Mouse (Mus musculus) midbrain, embryonic 16.5 days (tissue): ENCODE measurements at regions not wholly inside any gene's neighbourhood (a gene's known extent, or its start where the extent isn't known, plus 50 kb on each side); places are given as distances from the start of the nearest gene placed in this dataset.
A peak's percentile ranks its signal among the peaks of the same experiment; 100 is the strongest.

Experiments
- ATAC-seq: fragments of 200-750 bp; cut with Nextera tagmentation; 2 replicates; pipeline ENCODE4 v1.8.0; 2017; ENCODE audit warnings: moderate TSS enrichment
- H3K27ac ChIP-seq: fragments of 300-500 bp; sonication (generic); 2 replicates; pipeline ENCODE4 v1.5.1; 2014; ENCODE audit warnings: mild to moderate bottlenecking, low read length, mixed read lengths
- H3K27me3 ChIP-seq: fragments of 300-500 bp; sonication (generic); 2 replicates; pipeline ENCODE4 v1.6.1; 2014; ENCODE audit warnings: low read depth, low read length, mixed read lengths; ENCODE audit not compliant: control insufficient read depth, insufficient read depth
- H3K36me3 ChIP-seq: fragments of 300-500 bp; sonication (generic); 2 replicates; pipeline ENCODE4 v1.6.1; 2014; ENCODE audit warnings: mild to moderate bottlenecking, low read length, moderate library complexity, mixed read lengths; ENCODE audit not compliant: control insufficient read depth, insufficient read depth
- H3K4me1 ChIP-seq: fragments of 300-500 bp; sonication (generic); 2 replicates; pipeline ENCODE4 v1.6.1; 2014; ENCODE audit warnings: mild to moderate bottlenecking, low read length, mixed read lengths; ENCODE audit not compliant: control insufficient read depth, insufficient read depth
- H3K4me2 ChIP-seq: fragments of 300-500 bp; sonication (generic); 2 replicates; pipeline ENCODE4 v1.6.1; 2014; ENCODE audit warnings: mild to moderate bottlenecking, low read length, mixed read lengths
- H3K4me3 ChIP-seq: fragments of 300-500 bp; sonication (generic); 2 replicates; pipeline ENCODE4 v1.5.1; 2014; ENCODE audit warnings: low read depth, mild to moderate bottlenecking, low read length, moderate library complexity, mixed read lengths
- H3K9ac ChIP-seq: fragments of 300-500 bp; sonication (generic); 2 replicates; pipeline ENCODE4 v1.6.1; 2014; ENCODE audit warnings: low read depth, low read length, mixed read lengths
- H3K9me3 ChIP-seq: fragments of 300-500 bp; sonication (generic); replicated peaks from 2 replicates; pipeline ENCODE4 v1.6.1; 2014; ENCODE audit warnings: mild to moderate bottlenecking, low read length, mixed read lengths; ENCODE audit not compliant: control insufficient read depth, poor library complexity, severe bottlenecking
- WGBS: fragments of 180-500 bp; shearing (Covaris S2); extraction: QIAGEN DNeasy Blood & Tissue Kit; methylation state at CpG from one replicate; pipeline ENCODE4 v1.1.7; 2014; 5-methylcytosine and 5-hydroxymethylcytosine counted together

DNA sequence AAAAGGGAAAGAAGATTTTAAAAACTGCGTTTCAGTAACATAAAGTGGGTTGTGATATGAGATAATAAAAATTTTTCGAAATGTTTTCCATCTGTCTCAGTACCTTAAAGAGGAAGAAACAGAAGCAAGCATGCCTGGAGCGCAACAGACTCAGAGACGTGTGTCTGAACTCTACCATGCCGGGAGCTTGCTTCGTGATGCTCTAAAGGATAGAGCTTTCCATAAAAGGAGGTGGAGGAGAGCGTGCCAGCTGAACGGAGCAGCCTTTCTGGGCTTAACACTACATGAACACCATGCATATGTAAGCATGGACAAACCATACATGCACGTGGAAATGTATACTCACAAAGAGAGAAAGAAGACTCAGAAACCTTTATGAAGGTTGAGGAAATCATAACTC lies 387.5 kb upstream of the Slc7a11 start:
- H3K36me3 ChIP-seq, result no peaks in the 10 kb centered on the region
- no peak overlapping the region for H3K4me2 ChIP-seq
- 72% methylated on average over 9 of the region's 9 CpGs for WGBS
- H3K9me3 ChIP-seq, result no peaks in the 10 kb centered on the region
- H3K4me1 ChIP-seq, result peaks cover 8% of the 10 kb centered on the region
- H3K27me3 ChIP-seq, result no peaks in the 10 kb centered on the region
- no peak overlapping the region for H3K9ac ChIP-seq
- H3K4me3 ChIP-seq, result no peak overlapping the region
- ATAC-seq, result 0 out of 2 replicates have a peak, but pooled peaks have one; percentile 37
- H3K27ac ChIP-seq, result no peak overlapping the region

GRCm38 (mm10) chr3:50842216-50842615 lies 382.0 kb upstream of the Noct start:
- no peak overlapping the region for H3K27ac ChIP-seq
- H3K4me2 ChIP-seq, result no peak overlapping the region
- no peaks in the 10 kb centered on the region for H3K36me3 ChIP-seq
- H3K27me3 ChIP-seq, result no peaks in the 10 kb centered on the region
- H3K9ac ChIP-seq, result no peak overlapping the region
- H3K4me1 ChIP-seq, result no peaks in the 10 kb centered on the region; the same call in 1 of the 2 replicates
- no peak overlapping the region for H3K4me3 ChIP-seq
- ATAC-seq, result no peak
- WGBS, result 86% methylated on average over 4 of the region's 4 CpGs
- no peaks in the 10 kb centered on the region for H3K9me3 ChIP-seq

DNA sequence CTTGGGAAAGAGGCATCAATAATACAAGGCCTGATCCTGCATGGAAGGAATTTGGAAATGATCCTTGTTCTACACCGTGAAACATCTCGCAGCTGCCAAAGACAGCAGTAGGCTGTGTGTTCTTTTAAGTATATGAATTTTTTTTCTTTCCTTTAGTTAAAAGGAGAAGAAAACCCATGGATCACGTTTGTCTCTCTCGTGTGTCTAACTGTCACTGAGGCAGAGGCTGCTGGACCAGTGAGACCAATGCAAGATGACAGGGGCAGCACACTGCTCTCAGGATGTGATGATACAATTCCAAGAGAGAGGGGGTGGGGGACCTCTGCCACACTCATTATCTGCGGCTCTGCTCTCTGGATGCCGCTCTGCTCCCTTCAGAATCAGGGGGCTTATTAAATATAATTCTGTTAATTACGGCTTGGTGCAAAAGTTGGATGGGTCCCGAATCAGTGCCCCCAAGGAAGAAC lies 379.4 kb upstream of the Noct start:
- H3K4me2 ChIP-seq, result no peak overlapping the region
- WGBS, result 25% methylated on average over 8 of the region's 8 CpGs
- peak; percentile 87 for ATAC-seq

GRCm38 (mm10) chr3:50845311-50845710 lies 378.9 kb upstream of the Noct start:
- H3K9me3 ChIP-seq, result no peaks in the 10 kb centered on the region; the same call in 1 of the 2 replicates
- H3K9ac ChIP-seq, result no peak overlapping the region
- no peaks in the 10 kb centered on the region for H3K36me3 ChIP-seq
- ATAC-seq, result peak; percentile 26; the same call in 1 of the 2 replicates
- H3K27me3 ChIP-seq, result no peaks in the 10 kb centered on the region
- no peaks in the 10 kb centered on the region; the same call in 1 of the 2 replicates for H3K4me1 ChIP-seq
- no peak overlapping the region for H3K4me3 ChIP-seq
- H3K4me2 ChIP-seq, result no peak overlapping the region
- no peak overlapping the region for H3K27ac ChIP-seq
- 13% methylated on average over 2 of the region's 2 CpGs for WGBS

More for the DNA sequence above, 379.4 kb upstream of the Noct start:
- Histone ChIP-seq H3K9ac (no peak overlapping the region), H3K9me3 (no peaks in the 10 kb centered on the region; the same call in 1 of the 2 replicates), H3K4me1 (no peaks in the 10 kb centered on the region; the same call in 1 of the 2 replicates), H3K36me3 (no peaks in the 10 kb centered on the region), H3K4me3 (no peak overlapping the region), H3K27ac (no peak overlapping the region), H3K27me3 (no peaks in the 10 kb centered on the region)

DNA sequence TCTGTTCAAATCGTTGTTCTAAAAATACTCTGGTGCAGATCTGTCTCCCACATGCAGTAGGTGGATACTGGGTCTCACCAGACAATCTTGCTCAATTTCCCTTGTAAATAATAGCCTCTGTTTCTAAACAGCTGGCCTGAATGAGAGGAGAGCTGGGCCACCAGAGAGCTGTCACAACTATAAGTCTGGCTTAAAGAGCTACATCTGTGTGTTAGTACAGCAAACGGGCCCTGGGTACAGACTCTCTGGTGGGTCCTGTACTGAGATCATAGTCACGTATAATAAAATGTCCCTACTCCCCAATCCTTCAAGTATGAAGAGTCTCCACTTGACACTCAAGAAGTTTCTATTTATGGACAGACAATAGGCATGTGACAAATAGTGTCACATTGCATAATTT lies 375.7 kb upstream of the Noct start:
- Histone ChIP-seq H3K9me3 (no peaks in the 10 kb centered on the region; the same call in 1 of the 2 replicates), H3K4me3 (no peak overlapping the region), H3K9ac (no peak overlapping the region), H3K27me3 (no peaks in the 10 kb centered on the region), H3K4me2 (no peak overlapping the region), H3K4me1 (no peaks in the 10 kb centered on the region; the same call in 1 of the 2 replicates), H3K36me3 (no peaks in the 10 kb centered on the region), H3K27ac (no peak overlapping the region)
- ATAC-seq, result no peak
- 79% methylated on average over 3 of the region's 3 CpGs for WGBS

- ATAC-seq, result no peak
- Histone ChIP-seq H3K4me1 (no peaks in the 10 kb centered on the region), H3K4me2 (no peak overlapping the region), H3K27me3 (no peaks in the 10 kb centered on the region), H3K9me3 (no peaks in the 10 kb centered on the region; the same call in 1 of the 2 replicates), H3K27ac (no peak overlapping the region), H3K9ac (no peak overlapping the region), H3K36me3 (no peaks in the 10 kb centered on the region), H3K4me3 (no peak overlapping the region)
- WGBS, result 70% methylated on average over 5 of the region's 5 CpGs
These were observed 373.1 kb upstream of the Noct start for GRCm38 (mm10) chr3:50851083-50851637.

GRCm38 (mm10) chr3:50867105-50867504 lies 357.1 kb upstream of the Noct start:
- no peak for ATAC-seq
- H3K4me1 ChIP-seq, result no peaks in the 10 kb centered on the region
- no peaks in the 10 kb centered on the region for H3K27me3 ChIP-seq
- H3K9me3 ChIP-seq, result no peaks in the 10 kb centered on the region
- H3K36me3 ChIP-seq, result no peaks in the 10 kb centered on the region
- H3K4me3 ChIP-seq, result no peak overlapping the region
- no peak overlapping the region for H3K27ac ChIP-seq
- H3K9ac ChIP-seq, result no peak overlapping the region
- H3K4me2 ChIP-seq, result no peak overlapping the region
- 95% methylated on average over 1 of the region's 1 CpGs for WGBS

DNA sequence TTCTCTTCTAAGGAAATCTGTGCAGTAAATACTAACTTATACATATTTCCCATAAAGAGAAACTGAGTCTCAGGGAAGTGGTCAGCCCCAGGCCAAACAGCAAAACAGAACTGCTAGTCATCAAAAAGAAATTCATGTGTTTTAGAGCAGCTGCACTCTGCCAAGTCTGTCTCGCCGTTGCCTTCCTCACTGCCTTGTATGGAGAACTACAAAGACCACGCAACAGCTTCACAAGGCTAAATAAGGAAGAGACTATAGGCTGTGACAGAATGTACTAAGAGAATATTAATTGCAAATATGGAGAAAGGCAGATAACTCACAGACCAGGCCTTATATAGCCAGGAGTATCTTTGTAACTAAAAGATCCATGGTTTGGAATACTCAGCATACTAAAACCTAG lies 355.0 kb upstream of the Noct start:
- Histone ChIP-seq H3K27ac (no peak overlapping the region), H3K4me1 (no peaks in the 10 kb centered on the region), H3K9me3 (no peaks in the 10 kb centered on the region), H3K9ac (no peak overlapping the region), H3K4me2 (no peak overlapping the region), H3K36me3 (no peaks in the 10 kb centered on the region), H3K27me3 (no peaks in the 10 kb centered on the region), H3K4me3 (no peak overlapping the region)
- 95% methylated on average over 3 of the region's 3 CpGs for WGBS
- no peak for ATAC-seq

DNA sequence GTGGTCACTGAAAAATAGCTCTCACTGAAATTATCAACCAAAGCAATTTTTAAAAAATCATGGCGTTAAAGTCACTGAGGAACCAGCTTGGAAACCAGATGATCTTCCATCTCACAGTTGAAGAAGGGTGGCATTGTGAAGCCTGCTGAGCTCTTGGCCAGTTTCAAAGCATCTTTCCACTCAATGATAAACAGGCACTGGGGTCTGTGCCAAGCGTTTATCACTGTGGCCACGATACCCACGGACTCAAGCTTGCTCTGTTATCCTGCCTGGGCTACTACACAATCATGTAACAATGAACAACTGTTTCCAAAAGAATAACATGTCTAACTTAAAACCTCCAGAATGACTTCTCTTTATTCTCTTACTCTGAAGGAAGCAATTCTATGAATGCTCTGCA lies 345.2 kb upstream of the Noct start:
- Histone ChIP-seq H3K36me3 (no peaks in the 10 kb centered on the region), H3K4me3 (no peak overlapping the region), H3K4me1 (peaks cover 8% of the 10 kb centered on the region), H3K27ac (no peak overlapping the region), H3K4me2 (no peak overlapping the region), H3K27me3 (no peaks in the 10 kb centered on the region), H3K9ac (no peak overlapping the region), H3K9me3 (no peaks in the 10 kb centered on the region; the same call in 1 of the 2 replicates)
- ATAC-seq, result no peak
- 79% methylated on average over 4 of the region's 4 CpGs for WGBS
